Mouse (Mus musculus): Measurements from ENCODE around the gene Tmem41b. TPM values are rescaled to one million over a fixed set of nuclear protein-coding genes. Genes with fewer than 3 reads are reported as not detected.
"Not testable (repeated sequence)": the region's sequence is repeated elsewhere in the genome, so short reads cannot be mapped to it uniquely, and the experiment has no call there.

The Tmem41b gene
- 10 to 100 TPM; 28.6 to 41.6 TPM for total RNA-seq (2021)
- long read RNA-seq, experiment 1, transcript Tmem41b-201 (7 exons, 3,840 nt) = major isoform, 37 of 41 reads
- long read RNA-seq, experiment 1, partial matches to known transcripts = 1 of 41 reads
- long read RNA-seq, experiment 1, other reads (novel, unspliced or antisense) = 3 of 41 reads
- long read RNA-seq, experiment 2, transcript Tmem41b-201 (7 exons, 3,840 nt) = major isoform, 30 of 34 reads
- long read RNA-seq, experiment 2, partial matches to known transcripts = 0 of 34 reads
- long read RNA-seq, experiment 2, other reads (novel, unspliced or antisense) = 3 of 34 reads

- DNase-seq = not testable (repeated sequence)
Measured at GRCm38 (mm10) chr7:109986775-109987174, at the start of gene Tmem41b. Gene Tmem41b, minus strand, starts transcription at chr7:109986929.

- no peak for DNase-seq
Measured at GRCm38 (mm10) chr7:110030342-110030741, 43.6 kb upstream of the Tmem41b start.

- DNase-seq = no peak
Measured at GRCm38 (mm10) chr7:110028826-110029225, 42.1 kb upstream of the Tmem41b start.

GRCm38 (mm10) chr7:110026594-110026993, 39.9 kb upstream of the Tmem41b start:
- DNase-seq = no peak

- DNase-seq = no peak
Measured at GRCm38 (mm10) chr7:110023553-110023952, 36.8 kb upstream of the Tmem41b start.

GRCm38 (mm10) chr7:110018631-110019482, 32.1 kb upstream of the Tmem41b start:
- peak; percentile 90 for DNase-seq

GRCm38 (mm10) chr7:110018117-110018630, 31.4 kb upstream of the Tmem41b start, which contains the start of gene Ipo7:
Gene Ipo7, plus strand, starts transcription at chr7:110018274.
- peak; percentile 89 for DNase-seq

- DNase-seq = no peak
Measured at GRCm38 (mm10) chr7:110014272-110014671, 27.5 kb upstream of the Tmem41b start.

GRCm38 (mm10) chr7:110011417-110011816, 24.7 kb upstream of the Tmem41b start:
- DNase-seq = no peak

GRCm38 (mm10) chr7:110009084-110009483, 22.4 kb upstream of the Tmem41b start:
- DNase-seq = no peak

- no peak for DNase-seq
Measured at GRCm38 (mm10) chr7:110008513-110008912, 21.8 kb upstream of the Tmem41b start.

- no peak for DNase-seq
Measured at GRCm38 (mm10) chr7:110006471-110007195, 19.9 kb upstream of the Tmem41b start.

GRCm38 (mm10) chr7:110005976-110006375, 19.2 kb upstream of the Tmem41b start:
- DNase-seq = no peak

- peak; percentile 37 for DNase-seq
Measured at GRCm38 (mm10) chr7:110002968-110003367, 16.2 kb upstream of the Tmem41b start.

GRCm38 (mm10) chr7:110002092-110002491, 15.4 kb upstream of the Tmem41b start:
- DNase-seq = no peak

GRCm38 (mm10) chr7:109998388-109998787, 11.7 kb upstream of the Tmem41b start:
- no peak for DNase-seq

- peak; percentile 25 for DNase-seq
Measured at GRCm38 (mm10) chr7:109993157-109993959, 6.6 kb upstream of the Tmem41b start.

GRCm38 (mm10) chr7:109991286-109991685, 4.6 kb upstream of the Tmem41b start:
- DNase-seq = no peak

- DNase-seq = peak; percentile 99
Measured at GRCm38 (mm10) chr7:109986133-109986669, 528 bp downstream of the Tmem41b start.

- DNase-seq = peak; percentile 24
Measured at GRCm38 (mm10) chr7:109985661-109986132, 1.0 kb downstream of the Tmem41b start.

- not testable (repeated sequence) for DNase-seq
Measured at GRCm38 (mm10) chr7:109984608-109985007, 2.1 kb downstream of the Tmem41b start.

All from gastrocnemius, postnatal 10 days (tissue).